8 mouse cellular contexts compared by ENCODE assay signal in the genomic region with DNA sequence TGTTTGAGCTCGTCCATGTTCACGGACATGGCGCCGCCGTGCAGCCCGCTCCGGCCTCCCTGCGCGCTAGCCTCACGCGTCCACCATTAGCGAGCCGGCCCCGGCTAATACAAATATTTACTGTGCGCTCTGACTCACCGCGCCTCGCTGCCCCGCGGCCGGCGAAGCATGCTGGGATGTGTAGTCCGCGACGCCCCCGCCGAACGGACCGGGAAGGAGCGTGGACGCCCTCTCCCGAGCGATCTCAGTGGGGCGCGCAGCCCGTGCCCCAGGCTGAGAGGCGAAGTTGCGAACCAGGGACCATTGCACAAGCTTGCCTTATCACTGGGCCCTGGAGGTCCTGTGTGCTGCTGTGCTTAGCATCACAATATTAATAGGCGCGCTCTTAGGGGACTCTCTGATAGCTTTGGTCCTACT. TPM values are rescaled to one million over a fixed set of nuclear protein-coding genes. Genes with fewer than 3 reads are reported as not detected.
DNase-seq lines count a peak whose midpoint lies in the region; ATAC-seq and TF ChIP-seq lines count a peak whose summit lies in the region.

No protein-coding gene starts in this region.

- intact Hi-C loops in heart, adult 2 months (cut with DNase I): loop anchor here (2.0 to 10.0 kb wide), 5 partner anchors 17 to 1005 kb away; a partner anchor contains a TSS

- peak; percentile 42 for TF ChIP-seq CTCF in heart, adult 2 months (IDR thresholded peaks at IDR 0.05)

- DNase-seq in 3T3-L1 (ENCODE audit: low read depth, low spot score): peak; percentile 88
- peak; percentile 73 to 82 for DNase-seq in adrenal gland, postnatal 4 days (ENCODE audit: low spot score in 2 of 2)
- peak; percentile 92 to 93 for DNase-seq in heart, adult 2 months
- peak; percentile 89 to 90 for DNase-seq in kidney, adult 8-10 months
- peak; percentile 81 to 86 for DNase-seq in spleen, adult 18-20 months

- H3K4me3 ChIP-seq in embryonic facial prominence, embryonic 13.5 days: peak overlapping the region; percentile 83
- peak overlapping the region; percentile 87 for H3K4me3 ChIP-seq in heart, adult 2 months
- peak overlapping the region; percentile 81 for H3K4me3 ChIP-seq in limb, embryonic 13.5 days
- peak overlapping the region; percentile 93 for H3K4me3 ChIP-seq in midbrain, embryonic 15.5 days

- 0 out of 2 replicates have a peak, but pooled peaks cover 1% of the 10 kb centered on the region for H3K79me2 ChIP-seq in heart, adult 2 months (replicated peaks; ENCODE audit: control insufficient read depth, insufficient read depth, low read length)

- no peaks in the 10 kb centered on the region for H3K27me3 ChIP-seq in embryonic facial prominence, embryonic 13.5 days
- no peaks in the 10 kb centered on the region for H3K27me3 ChIP-seq in heart, adult 2 months (ENCODE audit: control insufficient read depth, insufficient read depth, low read length)
- no peaks in the 10 kb centered on the region for H3K27me3 ChIP-seq in limb, embryonic 13.5 days
- H3K27me3 ChIP-seq in midbrain, embryonic 15.5 days (replicated peaks): no peaks in the 10 kb centered on the region

- H3K9me3 ChIP-seq in embryonic facial prominence, embryonic 13.5 days: no peaks in the 10 kb centered on the region
- H3K9me3 ChIP-seq in limb, embryonic 13.5 days: no peaks in the 10 kb centered on the region
- no peaks in the 10 kb centered on the region for H3K9me3 ChIP-seq in midbrain, embryonic 15.5 days

- peak; percentile 68 for ATAC-seq in embryonic facial prominence, embryonic 13.5 days (ENCODE audit: insufficient number of reproducible peaks, insufficient read depth, low FRiP score, low TSS enrichment, low read depth)
- peak; percentile 78 for ATAC-seq in limb, embryonic 13.5 days (ENCODE audit: low FRiP score, low read depth)
- peak; percentile 84 for ATAC-seq in midbrain, embryonic 15.5 days (replicated peaks)

- H3K4me2 ChIP-seq in embryonic facial prominence, embryonic 13.5 days: peak overlapping the region; percentile 68
- peak overlapping the region; percentile 85 for H3K4me2 ChIP-seq in limb, embryonic 13.5 days (replicated peaks)
- peak overlapping the region; percentile 70 for H3K4me2 ChIP-seq in midbrain, embryonic 15.5 days

- under 1% methylated on average over 40 of the region's 40 CpGs for WGBS in embryonic facial prominence, embryonic 13.5 days
- WGBS in heart, adult 2 months: under 1% methylated on average over 40 of the region's 40 CpGs
- WGBS in limb, embryonic 13.5 days: under 1% methylated on average over 40 of the region's 40 CpGs
- WGBS in midbrain, embryonic 15.5 days: under 1% methylated on average over 40 of the region's 40 CpGs

- H3K9ac ChIP-seq in embryonic facial prominence, embryonic 13.5 days: peak overlapping the region; percentile 89
- H3K9ac ChIP-seq in heart, adult 2 months (ENCODE audit: low read depth, low read length): peak overlapping the region; percentile 97
- H3K9ac ChIP-seq in limb, embryonic 13.5 days: peak overlapping the region; percentile 88
- peak overlapping the region; percentile 79 for H3K9ac ChIP-seq in midbrain, embryonic 15.5 days

- peaks cover 41% of the 10 kb centered on the region for H3K4me1 ChIP-seq in embryonic facial prominence, embryonic 13.5 days
- H3K4me1 ChIP-seq in heart, adult 2 months (ENCODE audit: control insufficient read depth, insufficient read depth, low read length): peaks cover 14% of the 10 kb centered on the region
- peaks cover 37% of the 10 kb centered on the region for H3K4me1 ChIP-seq in limb, embryonic 13.5 days
- peaks cover 41% of the 10 kb centered on the region for H3K4me1 ChIP-seq in midbrain, embryonic 15.5 days

- TF ChIP-seq EP300 in heart, adult 2 months (IDR thresholded peaks at IDR 0.05; ENCODE audit: insufficient read depth, low read depth, low read length): no peak

- TF ChIP-seq POLR2A in heart, adult 2 months (IDR thresholded peaks at IDR 0.05; ENCODE audit: insufficient read depth, low read depth, low read length): peak; percentile 90

- peak overlapping the region; percentile 100 for H3K27ac ChIP-seq in embryonic facial prominence, embryonic 13.5 days
- H3K27ac ChIP-seq in heart, adult 2 months: peak overlapping the region; percentile 100
- peak overlapping the region; percentile 99 for H3K27ac ChIP-seq in limb, embryonic 13.5 days
- H3K27ac ChIP-seq in midbrain, embryonic 15.5 days: peak overlapping the region; percentile 99

- peaks cover 18% of the 10 kb centered on the region for H3K36me3 ChIP-seq in embryonic facial prominence, embryonic 13.5 days
- no peaks in the 10 kb centered on the region for H3K36me3 ChIP-seq in heart, adult 2 months (ENCODE audit: control insufficient read depth, insufficient read depth, low read length)
- H3K36me3 ChIP-seq in limb, embryonic 13.5 days: peaks cover 20% of the 10 kb centered on the region
- H3K36me3 ChIP-seq in midbrain, embryonic 15.5 days (replicated peaks): peaks cover 2% of the 10 kb centered on the region; the same call in 1 of the 2 replicates

RNA-seq across cellular contexts. Expression of a gene that starts 0.4 kb away (rescaled TPM):
- 10 to 100 TPM; 32.7 to 36.3 TPM for total RNA-seq in adrenal gland, postnatal 4 days (2021)
- 40.2 and 41.5 TPM in 2 replicates for polyA plus RNA-seq in embryonic facial prominence, embryonic 13.5 days (2015; fragmentation: Nextera tagmentation; extraction: Ambion mirVana)
- 10 to 100 TPM; 17.2 to 18.3 TPM for total RNA-seq in heart, adult 2 months (2021)
- polyA plus RNA-seq in heart, adult 2 months (2012; rRNA removed): 18.2 and 24.5 TPM in 2 replicates
- 41.1 and 42.1 TPM in 2 replicates for polyA plus RNA-seq in limb, embryonic 13.5 days (2015; fragmentation: Nextera tagmentation; extraction: Ambion mirVana)
- polyA plus RNA-seq in midbrain, embryonic 15.5 days (2015; fragmentation: Nextera tagmentation; extraction: Ambion mirVana): 58.2 and 58.7 TPM in 2 replicates

RNA-seq across cellular contexts. Expression of a gene that starts 6.3 kb away (rescaled TPM):
- 10 to 100 TPM; 91.7 to 96.1 TPM for total RNA-seq in adrenal gland, postnatal 4 days (2021)
- polyA plus RNA-seq in embryonic facial prominence, embryonic 13.5 days (2015; fragmentation: Nextera tagmentation; extraction: Ambion mirVana): 87.7 and 95.2 TPM in 2 replicates
- 100 to 1,000 TPM; 148 to 168 TPM for total RNA-seq in heart, adult 2 months (2021)
- 274 and 284 TPM in 2 replicates for polyA plus RNA-seq in heart, adult 2 months (2012; rRNA removed)
- 98.9 and 102 TPM in 2 replicates for polyA plus RNA-seq in limb, embryonic 13.5 days (2015; fragmentation: Nextera tagmentation; extraction: Ambion mirVana)
- 124 and 131 TPM in 2 replicates for polyA plus RNA-seq in midbrain, embryonic 15.5 days (2015; fragmentation: Nextera tagmentation; extraction: Ambion mirVana)

RNA-seq across cellular contexts. Expression of a gene that starts 44.5 kb away (rescaled TPM):
- total RNA-seq in adrenal gland, postnatal 4 days (2021): under 1 TPM in 1 of 2 experiments, not detected in 1; 0.11 TPM
- polyA plus RNA-seq in embryonic facial prominence, embryonic 13.5 days (2015; fragmentation: Nextera tagmentation; extraction: Ambion mirVana): 0.44 and 0.89 TPM in 2 replicates
- not detected for total RNA-seq in heart, adult 2 months (2021)
- polyA plus RNA-seq in heart, adult 2 months (2012; rRNA removed): 0.23 TPM in 1 of 2 replicates, not detected in the other
- 0.75 and 1.2 TPM in 2 replicates for polyA plus RNA-seq in limb, embryonic 13.5 days (2015; fragmentation: Nextera tagmentation; extraction: Ambion mirVana)
- polyA plus RNA-seq in midbrain, embryonic 15.5 days (2015; fragmentation: Nextera tagmentation; extraction: Ambion mirVana): 0.19 and 0.52 TPM in 2 replicates

RNA-seq across cellular contexts. Expression of a gene that starts 58.8 kb away (rescaled TPM):
- 100 to 1,000 TPM; 105 to 110 TPM for total RNA-seq in adrenal gland, postnatal 4 days (2021)
- polyA plus RNA-seq in embryonic facial prominence, embryonic 13.5 days (2015; fragmentation: Nextera tagmentation; extraction: Ambion mirVana): 179 and 185 TPM in 2 replicates
- 10 to 100 TPM; 16.7 to 17.1 TPM for total RNA-seq in heart, adult 2 months (2021)
- 38.9 and 44.5 TPM in 2 replicates for polyA plus RNA-seq in heart, adult 2 months (2012; rRNA removed)
- polyA plus RNA-seq in limb, embryonic 13.5 days (2015; fragmentation: Nextera tagmentation; extraction: Ambion mirVana): 178 and 182 TPM in 2 replicates
- 123 and 132 TPM in 2 replicates for polyA plus RNA-seq in midbrain, embryonic 15.5 days (2015; fragmentation: Nextera tagmentation; extraction: Ambion mirVana)

Comparison
In these comparisons a context has a peak if more than half of its experiments do, and no peak if none do; other contexts are left out.
1. Peak in every context shown above with its lines: DNase-seq, ATAC-seq, H3K4me3 ChIP-seq and H3K27ac ChIP-seq.